Mouse (Mus musculus): ENCODE results near the gene Phf1.
"Not testable (repeated sequence)": the region's sequence is repeated elsewhere in the genome, so short reads cannot be mapped to it uniquely, and the experiment has no call there.

Gene Phf1

GRCm38 (mm10) chr17:26932839-26933398 lies at the start of gene Phf1:
Phf1 (plus strand) TSS chr17:26933052.
- DNase-seq (ENCODE audit: inconsistent ontology term) = peak; percentile 97

GRCm38 (mm10) chr17:26883585-26883984 lies 49.3 kb upstream of the Phf1 start:
- DNase-seq (ENCODE audit: inconsistent ontology term) = no peak

DNA sequence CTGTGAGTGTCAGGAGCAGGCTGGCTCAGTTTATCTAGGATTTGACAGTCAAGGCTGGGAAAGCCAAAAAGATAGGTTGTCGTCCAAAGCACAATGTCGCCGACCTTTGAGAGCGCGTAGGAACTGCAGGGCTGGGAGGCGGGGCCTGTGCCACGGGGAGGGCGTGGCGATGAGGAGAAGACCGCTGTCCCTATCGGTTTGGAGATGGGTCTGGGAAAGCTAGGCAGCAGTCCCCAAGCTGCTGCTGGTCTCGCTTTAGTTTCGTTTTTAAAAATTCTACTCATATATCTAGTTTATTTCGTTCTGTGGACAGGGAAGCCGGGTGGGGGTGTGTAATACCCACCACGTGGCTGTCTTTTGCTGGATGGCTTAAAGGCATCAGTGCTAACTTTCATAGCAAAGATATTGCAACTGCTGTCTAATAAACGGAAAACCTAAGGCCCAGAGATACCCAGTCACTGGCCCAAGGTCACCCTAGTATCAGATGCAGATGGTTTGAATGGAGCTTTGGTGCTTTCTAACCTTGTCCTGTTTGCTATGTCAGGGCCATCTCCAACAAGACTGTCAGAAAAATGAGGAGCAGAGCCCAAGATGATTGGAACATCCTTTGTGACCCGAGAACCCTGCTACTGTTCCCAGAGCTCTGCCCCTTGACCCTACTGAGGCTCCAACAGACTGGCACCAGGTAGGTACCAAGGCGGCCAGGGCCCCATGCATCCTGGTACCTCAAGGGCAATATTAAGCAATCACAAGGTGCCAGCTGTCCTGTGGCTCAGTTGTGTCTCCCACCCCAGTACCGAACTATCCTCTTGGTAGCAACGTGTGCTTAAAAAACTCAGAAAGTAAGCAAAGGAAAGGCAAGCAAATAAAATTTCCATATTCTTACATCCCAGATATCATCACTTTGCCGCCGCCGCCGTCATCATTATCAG lies 47.6 kb upstream of the Phf1 start:
- peak; percentile 87 for DNase-seq (ENCODE audit: inconsistent ontology term)

DNA sequence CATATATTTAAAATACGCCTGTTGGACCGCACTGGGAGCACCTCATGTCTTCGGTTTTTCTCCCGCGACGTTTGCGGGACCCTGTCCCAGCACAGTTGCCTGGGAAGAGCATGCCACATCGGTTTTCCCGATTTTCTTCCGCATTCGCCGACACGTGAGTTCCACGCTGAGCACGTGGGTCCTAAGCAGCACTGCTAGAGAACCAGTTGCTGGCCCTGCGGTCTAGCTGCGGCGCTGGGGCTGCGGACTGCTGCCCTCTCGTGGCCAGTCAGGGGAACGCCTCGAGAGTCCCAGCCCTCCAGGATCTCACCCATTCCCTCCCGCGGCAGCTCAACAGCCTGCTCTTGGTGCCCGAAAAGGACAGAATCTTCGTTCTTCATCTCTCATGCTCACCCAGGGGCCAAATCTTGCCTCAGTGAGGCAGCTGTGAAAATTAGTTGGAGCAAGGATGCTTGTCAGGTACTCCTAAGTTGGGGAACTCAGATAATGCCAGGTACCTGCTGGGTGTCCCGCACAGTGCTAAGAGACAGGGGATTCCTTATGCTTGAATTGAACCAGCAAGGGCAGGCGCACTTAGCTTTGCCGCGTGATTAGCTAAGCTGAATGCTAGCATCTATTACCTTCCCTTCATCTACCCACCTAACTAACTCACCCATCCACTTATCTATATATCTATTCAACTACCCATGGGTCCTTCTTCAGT lies 46.7 kb upstream of the Phf1 start:
- peak; percentile 84 for DNase-seq (ENCODE audit: inconsistent ontology term)

DNA sequence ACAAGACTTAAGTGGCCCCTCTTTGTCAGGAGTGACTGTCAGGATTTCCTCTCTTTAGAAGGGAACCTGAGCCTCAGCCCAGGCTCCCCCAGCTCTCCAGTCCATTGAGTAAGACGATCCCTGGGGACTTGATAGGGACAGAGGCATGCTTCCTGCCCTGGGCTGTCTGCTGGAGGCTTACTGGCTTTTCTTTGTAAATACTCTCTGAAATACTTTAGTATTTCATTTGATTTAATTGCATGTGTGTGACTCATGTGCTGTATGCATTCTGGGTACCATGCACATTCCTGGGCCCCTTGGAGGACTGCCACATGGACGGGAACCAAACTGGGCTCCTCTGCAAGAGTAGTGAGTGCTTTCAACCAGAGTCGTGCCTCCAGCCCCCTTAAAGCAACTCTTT lies 44.9 kb upstream of the Phf1 start:
- DNase-seq (ENCODE audit: inconsistent ontology term) = peak; percentile 84

GRCm38 (mm10) chr17:26892635-26893375 lies 40.0 kb upstream of the Phf1 start:
- DNase-seq (ENCODE audit: inconsistent ontology term) = peak; percentile 56

DNA sequence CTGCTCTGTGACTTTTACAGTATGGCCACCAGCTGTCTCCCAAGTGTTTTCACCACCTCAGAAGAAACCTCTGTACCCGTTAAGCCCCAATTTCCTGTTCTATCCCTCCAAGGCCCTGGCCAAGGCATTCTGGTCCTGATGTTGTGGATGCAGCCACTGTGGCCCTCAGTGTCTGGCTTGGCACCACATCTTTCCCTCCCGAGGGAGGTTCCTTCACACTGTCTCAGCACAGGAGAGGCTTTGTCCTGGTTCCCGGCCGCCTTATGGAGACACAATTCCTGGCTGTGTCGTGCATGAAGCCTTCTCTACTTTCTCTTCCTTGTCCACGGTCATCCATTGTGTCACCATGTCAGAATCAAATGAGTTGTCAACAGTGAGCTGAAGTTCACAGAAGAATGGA lies 39.4 kb upstream of the Phf1 start:
- peak; percentile 11 for DNase-seq (ENCODE audit: inconsistent ontology term)

DNA sequence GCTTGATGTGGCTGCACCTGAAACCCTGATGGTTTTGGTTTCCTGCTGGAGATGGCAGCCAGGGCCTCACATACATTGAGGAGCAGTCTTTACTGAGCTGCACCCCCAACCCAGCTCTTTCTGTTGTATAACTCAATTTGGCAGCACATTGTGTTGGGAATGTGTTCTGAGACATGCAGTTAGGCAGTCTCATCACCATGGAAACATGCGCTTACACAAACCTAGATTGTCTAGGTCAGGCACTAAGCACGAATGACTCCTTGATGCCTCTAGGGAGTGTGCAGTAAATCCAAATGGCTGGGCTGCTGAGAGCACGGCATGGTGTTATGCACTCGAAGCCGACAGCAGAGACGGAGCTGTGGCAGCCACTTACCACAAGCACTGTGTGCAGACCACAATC lies 38.5 kb upstream of the Phf1 start:
- no peak for DNase-seq (ENCODE audit: inconsistent ontology term)

DNA sequence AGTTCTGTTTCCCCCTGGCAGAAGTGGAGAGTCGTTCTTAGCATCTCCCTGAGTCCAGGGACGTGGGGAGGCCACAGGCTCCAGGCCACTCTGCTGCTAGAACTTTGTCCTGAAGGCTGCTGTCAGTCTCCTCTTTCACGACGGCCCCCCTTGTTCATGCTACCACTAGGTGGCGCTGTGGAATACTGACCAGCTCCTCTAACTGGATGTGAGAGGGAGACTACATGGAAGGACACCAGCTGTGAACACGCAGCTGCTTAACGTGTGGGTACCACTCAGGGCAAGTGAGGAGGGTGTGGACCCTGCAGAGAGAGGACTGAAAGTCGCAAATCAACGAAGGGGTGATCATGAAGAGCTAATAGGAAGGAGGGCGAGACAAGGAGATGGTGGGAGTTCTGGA lies 37.3 kb upstream of the Phf1 start:
- DNase-seq (ENCODE audit: inconsistent ontology term) = peak; percentile 40

DNA sequence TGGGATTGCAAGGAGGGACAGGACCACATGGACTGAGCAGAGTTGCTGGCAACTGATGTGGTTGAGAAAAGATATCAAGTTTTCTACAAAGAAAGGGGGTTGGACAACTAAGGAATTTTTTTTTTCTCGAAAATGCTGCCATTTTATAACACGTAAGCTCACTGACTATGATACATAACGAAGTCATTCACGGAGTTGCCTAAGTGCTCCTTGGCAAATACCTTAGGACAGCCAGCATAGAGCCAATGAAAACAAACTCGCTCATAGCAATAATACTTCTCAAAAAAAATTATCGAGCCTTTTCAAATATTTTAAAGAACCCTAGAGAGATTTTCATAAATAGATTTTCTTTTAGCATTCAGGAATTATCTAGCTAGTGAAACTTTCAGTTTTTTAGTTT lies 31.9 kb upstream of the Phf1 start:
- DNase-seq (ENCODE audit: inconsistent ontology term) = no peak

DNA sequence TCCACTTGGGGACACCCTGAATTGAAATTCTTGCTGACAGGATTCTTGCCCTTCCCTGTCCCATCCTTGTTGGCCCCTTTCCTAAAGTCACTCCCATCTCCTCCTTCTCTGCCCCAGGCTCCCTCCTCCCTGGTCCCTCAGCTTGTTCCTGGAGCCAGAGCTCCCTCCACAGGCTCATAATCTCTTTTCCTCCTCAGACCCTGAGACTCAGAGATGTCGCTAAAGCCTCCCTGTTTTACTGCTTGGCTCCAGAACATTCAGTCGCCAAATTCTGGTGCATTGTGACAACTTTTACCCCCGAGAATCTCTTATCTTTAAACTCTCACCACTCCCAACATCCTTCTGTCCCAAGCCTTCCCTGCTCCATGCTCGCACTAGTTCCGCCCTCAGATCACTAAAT lies 28.5 kb upstream of the Phf1 start:
- no peak for DNase-seq (ENCODE audit: inconsistent ontology term)

- not testable (repeated sequence) for DNase-seq (ENCODE audit: inconsistent ontology term)
Observed at GRCm38 (mm10) chr17:26907506-26907905, 25.3 kb upstream of the Phf1 start.

DNA sequence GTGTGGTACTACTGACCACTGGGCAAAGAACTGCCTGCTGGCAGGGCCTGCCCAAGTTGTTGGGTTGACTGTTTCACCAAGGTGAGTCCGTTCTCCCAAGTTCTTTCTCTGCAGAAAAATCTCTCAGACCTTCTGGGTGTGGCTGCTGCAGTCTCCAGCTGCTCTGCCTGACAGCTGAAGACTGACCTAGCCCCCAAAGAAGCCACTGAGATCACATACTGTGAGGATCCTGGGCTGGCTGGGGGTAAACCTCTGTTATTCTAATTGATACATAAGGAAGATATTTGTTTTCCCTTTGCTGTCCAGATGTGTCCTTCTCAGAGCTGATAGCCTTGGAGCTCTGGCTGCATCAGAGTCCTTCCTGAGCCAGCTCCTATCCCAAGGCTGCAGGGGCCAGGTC lies 17.6 kb upstream of the Phf1 start:
- no peak for DNase-seq (ENCODE audit: inconsistent ontology term)

- DNase-seq (ENCODE audit: inconsistent ontology term) = peak; percentile 100
Observed at GRCm38 (mm10) chr17:26916711-26917482, 16.0 kb upstream of the Phf1 start, which contains the start of gene Kifc5b. Kifc5b (plus strand) TSS chr17:26917091.

DNA sequence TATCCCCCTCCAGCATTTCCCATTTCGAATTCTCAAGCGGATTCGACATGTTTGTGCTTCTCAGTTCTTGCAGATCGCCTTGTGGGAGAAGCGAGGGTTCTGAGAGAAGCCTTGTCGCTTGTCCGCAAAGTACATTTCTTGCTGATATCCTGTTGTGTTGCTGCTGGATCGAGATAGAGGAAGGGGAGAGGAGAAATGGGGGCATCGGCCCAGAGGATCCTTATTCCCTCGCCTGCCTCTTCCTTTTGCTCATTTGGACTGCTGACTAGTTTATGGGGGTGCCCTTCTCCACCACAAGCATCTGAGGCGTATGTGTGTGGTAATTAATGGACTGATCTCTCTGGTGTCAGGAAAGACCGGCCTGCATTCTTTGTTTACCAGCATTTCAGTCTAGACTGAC lies 15.3 kb upstream of the Phf1 start:
- DNase-seq (ENCODE audit: inconsistent ontology term) = not testable (repeated sequence)

- DNase-seq (ENCODE audit: inconsistent ontology term) = no peak
Observed at GRCm38 (mm10) chr17:26918343-26918742, 14.5 kb upstream of the Phf1 start.

DNA sequence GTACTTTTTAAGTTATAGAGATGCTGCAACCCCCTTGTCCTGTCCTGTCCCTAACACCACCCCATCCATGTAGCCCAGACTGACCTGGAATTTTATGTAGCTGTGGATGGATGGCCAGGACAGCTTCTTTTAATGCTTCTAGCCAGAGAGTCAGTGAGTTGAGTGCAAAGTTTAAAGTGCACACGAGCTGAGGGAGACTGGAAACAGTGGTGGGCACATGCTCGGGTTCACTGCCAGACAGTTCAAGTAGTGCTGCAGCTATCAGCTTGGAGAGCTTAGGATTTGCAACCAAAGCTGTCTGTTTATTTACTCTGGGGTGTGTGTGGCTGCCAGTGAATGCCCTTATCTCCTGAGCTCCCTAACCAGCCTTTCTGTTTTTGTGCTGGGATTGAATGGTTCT lies 13.3 kb upstream of the Phf1 start:
- not testable (repeated sequence) for DNase-seq (ENCODE audit: inconsistent ontology term)

DNA sequence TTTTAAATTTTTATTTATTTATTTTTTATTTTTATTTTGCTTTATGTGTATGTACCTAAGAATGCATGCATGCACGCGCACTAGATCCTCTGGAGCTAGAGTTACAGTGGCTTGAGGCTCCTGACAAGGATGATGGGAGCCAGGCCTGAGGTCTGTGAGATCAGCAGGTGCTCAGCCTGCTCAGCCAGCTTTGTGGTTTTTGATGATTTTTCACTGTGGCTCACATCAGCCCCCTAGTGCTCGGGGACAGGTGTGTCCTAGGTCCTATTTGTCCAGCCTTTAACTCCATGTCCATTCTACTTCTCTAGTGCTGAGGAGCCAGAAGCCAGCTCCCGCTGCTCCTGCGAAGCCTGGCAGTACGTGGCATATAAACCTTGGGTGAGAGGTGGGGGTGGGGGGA lies 10.5 kb upstream of the Phf1 start:
- not testable (repeated sequence) for DNase-seq (ENCODE audit: inconsistent ontology term)

DNA sequence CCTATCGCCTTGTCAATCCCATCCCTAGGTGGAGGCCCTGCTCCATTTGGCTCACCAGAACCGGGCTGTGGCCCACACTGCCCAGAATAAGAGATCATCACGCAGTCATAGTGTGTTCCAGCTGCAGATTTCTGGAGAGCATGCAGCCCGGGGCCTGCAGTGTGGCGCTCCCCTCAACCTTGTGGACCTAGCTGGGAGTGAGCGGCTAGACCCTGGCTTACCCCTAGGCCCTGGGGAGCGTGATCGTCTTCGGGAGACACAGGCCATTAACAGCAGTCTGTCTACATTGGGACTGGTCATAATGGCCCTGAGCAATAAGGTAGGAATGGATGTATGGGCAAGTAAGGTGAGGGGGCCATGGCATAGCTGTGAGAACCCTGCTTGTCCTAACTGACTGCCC lies 7.4 kb upstream of the Phf1 start:
- not testable (repeated sequence) for DNase-seq (ENCODE audit: inconsistent ontology term)

GRCm38 (mm10) chr17:26931795-26932194 lies 1.1 kb upstream of the Phf1 start:
- peak; percentile 65 for DNase-seq (ENCODE audit: inconsistent ontology term)

GRCm38 (mm10) chr17:26933419-26933818 lies 567 bp downstream of the Phf1 start:
- DNase-seq (ENCODE audit: inconsistent ontology term) = no peak
